Mouse (Mus musculus) heart, embryonic 16.5 days (tissue): ENCODE measurements around the gene Tinf2. TPM values are rescaled to one million over a fixed set of nuclear protein-coding genes. Genes with fewer than 3 reads are reported as not detected.

Source experiments
- ATAC-seq: fragments of 200-750 bp; cut with Nextera tagmentation; replicated peaks from 2 replicates; pipeline ENCODE4 v1.8.0; 2017; ENCODE audit warnings: moderate number of reproducible peaks; ENCODE audit not compliant: insufficient read depth, low FRiP score; ENCODE audit errors: extremely low read depth
- H3K27ac ChIP-seq: fragments of 300-500 bp; sonication (generic); 2 replicates; pipeline ENCODE4 v1.5.1; 2014; ENCODE audit warnings: mild to moderate bottlenecking, low read length, control low read depth, moderate library complexity
- H3K27me3 ChIP-seq: fragments of 300-500 bp; sonication (generic); 2 replicates; pipeline ENCODE4 v1.6.1; 2014; ENCODE audit warnings: low read length, mixed read lengths; ENCODE audit not compliant: control insufficient read depth, insufficient read depth
- H3K36me3 ChIP-seq: fragments of 300-500 bp; sonication (generic); 2 replicates; pipeline ENCODE4 v1.6.1; 2014; ENCODE audit not compliant: control insufficient read depth, insufficient read depth
- H3K4me1 ChIP-seq: fragments of 300-500 bp; sonication (generic); 2 replicates; pipeline ENCODE4 v1.6.1; 2014; ENCODE audit warnings: low read length, mixed read lengths; ENCODE audit not compliant: control insufficient read depth, insufficient read depth
- H3K4me2 ChIP-seq: fragments of 300-500 bp; sonication (generic); 2 replicates; pipeline ENCODE4 v1.6.1; 2014; ENCODE audit warnings: low read depth, mild to moderate bottlenecking, control low read depth, low read length
- H3K4me3 ChIP-seq: fragments of 300-500 bp; sonication (generic); 2 replicates; pipeline ENCODE4 v1.5.1; 2014; ENCODE audit warnings: mild to moderate bottlenecking, control low read depth, low read length
- H3K9ac ChIP-seq: fragments of 300-500 bp; sonication (generic); 2 replicates; pipeline ENCODE4 v1.6.1; 2014; ENCODE audit warnings: low read length, control low read depth
- H3K9me3 ChIP-seq: fragments of 300-500 bp; sonication (generic); replicated peaks from 2 replicates; pipeline ENCODE4 v1.6.1; 2016; ENCODE audit warnings: low read length; ENCODE audit not compliant: control insufficient read depth
- WGBS: fragments of 180-500 bp; shearing (Covaris S2); extraction: QIAGEN DNeasy Blood & Tissue Kit; methylation state at CpG from one replicate; pipeline ENCODE4 v1.1.7; 2014; 5-methylcytosine and 5-hydroxymethylcytosine counted together
- polyA plus RNA-seq: library from polyadenylated mRNA; unstranded; fragments of >200 nt; fragmentation: Nextera tagmentation; extraction: Ambion mirVana; gene quantifications from 2 replicates; pipeline ENCODE4 v1.2.1, GENCODE M21; 2015

Tinf2 gene
- polyA plus RNA-seq, 1 experiment from 2014 or later, result 27.5 TPM

DNA sequence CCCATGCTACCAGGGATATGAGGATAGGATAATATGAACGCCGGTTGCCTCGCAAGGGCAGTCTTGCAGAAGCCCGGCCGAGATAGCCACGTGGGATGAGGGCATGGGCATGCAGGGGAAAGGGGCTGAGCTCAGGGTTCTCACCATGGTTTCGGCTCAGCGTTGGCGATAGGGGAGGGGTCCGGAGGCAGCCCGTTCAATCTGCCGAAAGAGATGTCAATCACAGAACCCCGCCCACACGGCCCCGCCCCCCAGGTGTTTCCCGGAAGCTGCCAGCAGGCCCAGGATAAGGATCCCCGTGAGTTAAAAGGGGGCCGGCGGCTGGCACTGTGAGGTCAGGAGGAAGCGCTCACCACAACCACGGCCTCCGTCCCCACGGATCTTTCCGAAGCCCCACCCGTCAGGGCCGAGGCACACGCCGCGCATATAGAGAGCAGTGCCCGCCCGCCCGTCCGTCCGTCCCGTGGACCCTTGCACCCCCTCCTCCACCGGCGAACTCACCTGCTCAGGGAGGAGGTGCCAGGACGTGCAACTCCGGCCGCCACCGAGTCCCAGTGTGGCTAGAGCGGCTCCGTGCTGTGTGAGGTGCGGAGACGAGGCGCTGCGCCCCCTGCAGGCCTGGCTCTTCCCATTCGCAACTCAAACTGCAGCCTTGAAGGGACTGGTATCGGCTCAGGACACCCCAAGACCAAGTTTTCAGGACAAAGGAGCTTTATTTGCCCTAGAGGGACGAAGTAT is 40.2 kb upstream of the Tinf2 start, which contains the start of gene Rabggta:
Gene Rabggta (minus strand): TSS at position 564 of the 738 bp plus-strand sequence.
- H3K27me3 ChIP-seq, result no peaks in the 10 kb centered on the region
- H3K36me3 ChIP-seq, result no peaks in the 10 kb centered on the region
- H3K9me3 ChIP-seq, result no peaks in the 10 kb centered on the region
- H3K27ac ChIP-seq, result peak within 1 kb of the TSS; percentile 88
- peak within 1 kb of the TSS; percentile 78 for H3K4me2 ChIP-seq
- WGBS, result under 1% methylated on average over 50 of the region's 50 CpGs
- peak within 1 kb of the TSS; percentile 89 for H3K4me3 ChIP-seq
- peaks cover 7% of the 10 kb centered on the region for H3K4me1 ChIP-seq
- H3K9ac ChIP-seq, result peak within 1 kb of the TSS; percentile 91
- peak; percentile 94 for ATAC-seq

DNA sequence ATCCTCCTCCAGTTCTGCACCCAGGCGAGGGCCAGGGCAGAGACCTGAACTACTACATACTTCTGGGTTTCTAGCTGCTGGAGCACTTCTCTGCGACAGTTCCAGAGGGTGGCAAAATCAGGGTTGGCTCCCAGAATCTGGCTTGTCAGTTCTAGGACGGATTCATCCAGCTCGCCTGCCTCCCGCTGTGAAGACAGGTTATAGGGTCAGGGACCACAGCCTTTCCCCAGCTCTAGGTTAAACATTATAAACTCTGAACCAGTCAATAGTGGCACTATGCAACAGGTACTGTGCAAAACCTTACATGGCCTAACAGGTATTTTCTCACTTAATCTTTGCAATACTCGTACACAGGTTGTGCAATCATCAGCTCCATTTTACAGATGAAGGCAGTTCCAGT is 39.5 kb upstream of the Tinf2 start:
- Histone ChIP-seq H3K9ac (peak overlapping the region; percentile 91), H3K9me3 (no peaks in the 10 kb centered on the region), H3K36me3 (no peaks in the 10 kb centered on the region), H3K27ac (no peak overlapping the region), H3K27me3 (no peaks in the 10 kb centered on the region), H3K4me1 (peaks cover 7% of the 10 kb centered on the region), H3K4me3 (peak overlapping the region; percentile 89), H3K4me2 (peak overlapping the region; percentile 78)
- ATAC-seq, result no peak
- whole genome bisulfite sequencing, result 81% methylated on average over 6 of the region's 6 CpGs

DNA sequence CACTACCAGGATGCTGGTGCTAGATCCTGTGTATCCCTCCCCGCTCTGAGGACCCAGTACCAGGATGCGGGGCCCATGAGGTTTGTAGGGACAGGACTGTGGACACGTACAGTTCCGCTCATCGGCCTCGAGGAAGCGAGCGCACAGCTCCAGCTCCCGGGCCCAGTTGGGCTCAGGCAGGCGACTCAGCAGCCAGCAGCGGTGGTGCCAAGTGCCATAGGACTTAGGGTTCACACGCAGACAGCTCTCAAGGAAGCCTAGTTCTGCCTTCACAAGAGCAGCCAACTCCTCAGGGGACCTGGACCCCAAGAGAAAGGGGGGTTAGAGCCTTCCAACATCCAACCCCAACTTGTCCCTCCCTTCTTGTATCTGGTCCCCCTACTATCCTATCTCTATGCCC is 39.0 kb upstream of the Tinf2 start:
- ATAC-seq, result no peak
- Histone ChIP-seq H3K36me3 (no peaks in the 10 kb centered on the region), H3K9me3 (no peaks in the 10 kb centered on the region), H3K9ac (no peak overlapping the region), H3K4me2 (no peak overlapping the region), H3K27ac (no peak overlapping the region), H3K4me3 (no peak overlapping the region), H3K4me1 (peaks cover 7% of the 10 kb centered on the region), H3K27me3 (no peaks in the 10 kb centered on the region)
- 95% methylated on average over 12 of the region's 12 CpGs for WGBS

DNA sequence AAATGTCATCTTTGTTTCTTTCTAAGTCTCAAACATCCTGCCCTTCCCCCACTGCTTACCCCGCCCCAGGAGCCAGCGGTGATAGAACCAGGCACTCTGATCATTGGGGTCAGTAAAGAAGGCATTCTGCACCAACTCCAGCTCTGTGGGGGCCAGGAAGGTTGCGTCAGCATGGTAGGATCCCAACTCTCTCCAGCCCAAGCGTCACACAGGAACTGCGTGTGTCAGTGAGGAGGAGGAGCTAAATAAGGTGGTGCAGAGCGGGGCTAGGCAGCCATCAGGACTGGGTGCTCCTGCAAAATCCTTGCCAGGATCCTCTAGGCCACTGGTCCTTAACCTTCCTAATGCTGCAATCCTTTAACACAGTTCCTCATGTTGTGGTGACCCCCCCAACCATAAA is 38.1 kb upstream of the Tinf2 start:
- 90% methylated on average over 6 of the region's 6 CpGs for WGBS
- Histone ChIP-seq H3K4me2 (no peak overlapping the region), H3K27me3 (no peaks in the 10 kb centered on the region), H3K9me3 (no peaks in the 10 kb centered on the region), H3K27ac (no peak overlapping the region), H3K4me1 (peaks cover 7% of the 10 kb centered on the region), H3K4me3 (no peak overlapping the region), H3K9ac (no peak overlapping the region), H3K36me3 (no peaks in the 10 kb centered on the region)
- no peak for ATAC-seq

DNA sequence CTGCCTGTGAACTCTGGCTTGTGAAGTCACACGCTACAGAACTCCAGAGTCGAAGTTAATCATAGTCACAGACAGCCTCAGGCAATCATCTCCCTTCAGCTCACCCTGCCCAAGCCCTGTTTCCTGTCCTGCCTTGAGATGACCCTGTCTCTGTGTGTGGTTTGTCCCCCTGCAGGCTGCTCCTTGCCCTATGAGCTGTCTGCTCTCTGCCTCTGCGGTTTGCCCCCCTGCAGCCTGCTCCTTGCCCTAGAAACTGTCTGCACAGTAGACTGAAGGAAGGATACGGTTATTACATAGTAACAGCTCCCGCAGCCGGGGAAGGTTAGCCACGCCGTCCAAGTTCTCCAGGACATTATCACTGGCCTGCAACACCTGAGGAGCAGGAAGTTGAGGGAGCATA is 35.3 kb upstream of the Tinf2 start:
- H3K9ac ChIP-seq, result no peak overlapping the region
- H3K4me1 ChIP-seq, result peaks cover 8% of the 10 kb centered on the region; the same call in 1 of the 2 replicates
- H3K4me2 ChIP-seq, result no peak overlapping the region
- H3K9me3 ChIP-seq, result no peaks in the 10 kb centered on the region
- no peak for ATAC-seq
- H3K4me3 ChIP-seq, result no peak overlapping the region
- H3K27me3 ChIP-seq, result peaks cover 13% of the 10 kb centered on the region
- 80% methylated on average over 8 of the region's 8 CpGs for WGBS
- H3K27ac ChIP-seq, result no peak overlapping the region
- no peaks in the 10 kb centered on the region for H3K36me3 ChIP-seq

DNA sequence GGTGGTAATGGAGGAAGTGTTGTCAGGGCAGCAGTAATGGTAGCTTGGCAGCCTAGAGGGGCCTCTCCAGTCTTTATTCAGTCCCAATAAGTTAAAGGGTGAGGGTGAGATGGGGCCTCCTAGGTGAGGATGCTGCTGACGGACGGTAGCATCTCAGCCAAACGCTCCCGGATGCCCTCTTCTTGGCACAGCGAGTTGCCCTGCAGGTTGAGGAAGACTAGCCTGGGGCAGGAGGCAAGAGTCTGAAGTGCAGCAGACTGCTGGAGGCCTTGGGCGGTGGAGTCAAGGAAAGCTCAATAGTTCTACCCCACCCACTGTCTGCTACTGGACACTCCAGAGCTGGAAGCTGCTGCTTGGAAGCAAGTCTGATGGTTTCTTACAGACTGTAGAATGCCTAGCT is 34.7 kb upstream of the Tinf2 start:
- WGBS, result 92% methylated on average over 6 of the region's 6 CpGs

DNA sequence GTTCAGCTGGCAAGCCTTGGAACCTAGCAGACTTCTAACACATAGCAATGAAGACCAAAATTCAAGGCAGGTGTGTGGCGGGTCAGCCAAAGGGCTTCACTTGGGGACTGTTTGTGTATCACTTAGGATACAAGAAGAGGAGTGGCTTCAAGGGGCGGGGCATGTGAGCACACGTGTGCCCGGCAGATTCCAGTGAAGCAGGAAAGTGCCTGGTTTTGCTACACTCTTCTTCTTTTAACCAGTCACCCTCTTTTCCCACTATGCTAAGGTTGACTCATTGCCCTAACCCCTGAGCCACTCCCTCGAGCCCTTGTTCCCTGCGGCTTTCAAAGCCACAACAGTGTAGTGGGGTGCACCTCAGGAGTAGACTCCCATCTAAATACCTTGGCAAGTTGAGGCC is 33.3 kb upstream of the Tinf2 start:
- 38% methylated on average over 6 of the region's 6 CpGs for WGBS
- H3K27ac ChIP-seq, result no peak overlapping the region
- H3K4me3 ChIP-seq, result no peak overlapping the region
- no peaks in the 10 kb centered on the region for H3K9me3 ChIP-seq
- H3K4me1 ChIP-seq, result 0 out of 2 replicates have a peak, but pooled peaks cover 6% of the 10 kb centered on the region
- no peaks in the 10 kb centered on the region for H3K36me3 ChIP-seq
- no peak overlapping the region for H3K4me2 ChIP-seq
- no peak for ATAC-seq
- H3K27me3 ChIP-seq, result peaks cover 13% of the 10 kb centered on the region
- no peak overlapping the region for H3K9ac ChIP-seq

More for the DNA sequence above, 34.7 kb upstream of the Tinf2 start:
- Histone ChIP-seq H3K27ac (no peak overlapping the region), H3K4me3 (no peak overlapping the region), H3K4me2 (no peak overlapping the region), H3K4me1 (peaks cover 6% of the 10 kb centered on the region; the same call in 1 of the 2 replicates), H3K36me3 (no peaks in the 10 kb centered on the region), H3K27me3 (peaks cover 13% of the 10 kb centered on the region), H3K9me3 (no peaks in the 10 kb centered on the region), H3K9ac (no peak overlapping the region)
- no peak for ATAC-seq

DNA sequence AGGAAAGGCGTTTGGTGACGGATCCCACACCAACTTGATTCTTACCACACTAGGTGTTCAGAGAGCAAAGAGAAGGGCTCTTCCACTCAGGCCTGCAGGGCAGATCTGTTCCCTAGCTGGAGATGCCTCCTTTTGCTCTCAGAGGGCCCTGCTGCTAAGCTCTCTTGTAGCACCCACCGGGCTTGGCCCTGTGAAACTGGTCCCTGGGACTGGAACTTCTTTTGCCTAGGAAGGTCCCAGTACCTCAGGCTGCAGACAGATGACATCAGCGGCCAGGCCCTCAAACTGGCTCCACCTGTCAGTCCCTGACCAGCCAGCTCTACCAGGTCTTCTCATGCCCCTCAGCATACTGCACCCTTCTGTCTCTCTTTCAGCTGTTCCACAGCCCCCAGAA is 32.1 kb upstream of the Tinf2 start, which contains the start of gene Tgm1:
Gene Tgm1 (minus strand): TSS at position 198 of the 394 bp plus-strand sequence.
- H3K27ac ChIP-seq, result no peak within 1 kb of the TSS
- peak within 1 kb of the TSS; percentile 17; the same call in 1 of the 2 replicates for H3K9ac ChIP-seq
- no peaks in the 10 kb centered on the region for H3K36me3 ChIP-seq
- ATAC-seq, result no peak
- H3K4me1 ChIP-seq, result 0 out of 2 replicates have a peak, but pooled peaks cover 6% of the 10 kb centered on the region
- H3K27me3 ChIP-seq, result peaks cover 13% of the 10 kb centered on the region
- peak within 1 kb of the TSS; percentile 28 for H3K4me3 ChIP-seq
- peak within 1 kb of the TSS; percentile 56 for H3K4me2 ChIP-seq
- no peaks in the 10 kb centered on the region for H3K9me3 ChIP-seq
- 20% methylated on average over 4 of the region's 4 CpGs for WGBS

DNA sequence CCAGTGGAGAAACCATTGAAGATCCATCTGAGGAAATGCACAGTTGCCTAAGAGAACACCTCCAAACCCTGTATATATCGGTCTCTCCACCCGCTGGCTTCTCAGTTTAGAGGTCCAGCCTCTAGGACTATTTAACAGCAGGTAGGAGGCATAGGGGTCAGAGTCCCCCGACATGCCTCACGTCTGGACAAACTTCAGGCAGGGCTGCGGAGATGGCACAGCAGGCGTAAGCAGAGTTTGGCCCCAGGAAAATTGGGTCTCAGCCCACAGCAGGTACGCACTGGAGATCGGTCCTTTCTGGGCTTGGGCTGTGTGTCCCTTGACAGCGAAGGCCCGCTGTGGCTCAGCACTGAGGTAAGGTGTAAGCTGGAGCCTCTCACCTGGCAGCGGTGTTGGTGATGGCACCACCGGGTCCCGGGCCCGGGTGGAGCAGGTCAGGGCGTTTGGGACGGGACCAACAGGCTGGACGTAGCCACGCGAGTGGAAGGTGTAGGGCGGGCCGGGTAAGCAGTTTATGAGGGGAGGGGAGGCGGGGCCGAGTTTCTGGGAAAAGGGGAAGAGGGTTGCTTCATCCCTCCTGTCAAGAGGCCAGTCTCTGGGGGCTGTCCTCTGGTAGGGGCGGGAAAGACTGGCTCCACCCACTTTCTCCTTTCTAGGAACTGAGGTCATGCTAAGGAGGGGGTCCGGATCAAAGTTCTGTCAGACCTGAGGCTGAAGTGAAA is 31.5 kb upstream of the Tinf2 start:
- H3K9ac ChIP-seq, result peak overlapping the region; percentile 17; the same call in 1 of the 2 replicates
- peak overlapping the region; percentile 28 for H3K4me3 ChIP-seq
- H3K27me3 ChIP-seq, result peaks cover 13% of the 10 kb centered on the region
- WGBS, result 16% methylated on average over 25 of the region's 25 CpGs
- no peaks in the 10 kb centered on the region for H3K36me3 ChIP-seq
- H3K4me1 ChIP-seq, result 0 out of 2 replicates have a peak, but pooled peaks cover 6% of the 10 kb centered on the region
- ATAC-seq, result peak; percentile 35
- H3K27ac ChIP-seq, result no peak overlapping the region
- H3K9me3 ChIP-seq, result no peaks in the 10 kb centered on the region
- peak overlapping the region; percentile 56 for H3K4me2 ChIP-seq
